Mouse (Mus musculus) megakaryocyte-erythroid progenitor cell, adult 5-6 weeks (primary cell): Measurements from ENCODE around the gene Colgalt2. TPM values are rescaled to one million over a fixed set of nuclear protein-coding genes. Genes with fewer than 3 reads are reported as not detected.

Experiments used
- ATAC-seq: replicated peaks from 2 replicates; pipeline ENCODE4 v1.8.0; 2016; ENCODE audit warnings: mild to moderate bottlenecking, inconsistent platforms; ENCODE audit not compliant: severe bottlenecking, poor library complexity, low FRiP score, low TSS enrichment
- total RNA-seq, 2 experiments: library from RNA; stranded (forward) in 1 of 2; stranded (reverse) in 1 of 2; fragments of 200-1000, 215-1000 nt in 1 of 2; fragments of >200 nt in 1 of 2; fragmentation: Nextera tagmentation in 1 of 2; gene quantifications; 2 replicates each; pipeline ENCODE4 v1.2.3; 2014 to 2017

The Colgalt2 gene
- total RNA-seq, 2 experiments from 2014 or later = not detected

- ATAC-seq = no peak
Observed at GRCm38 (mm10) chr1:152462348-152462747, 62.7 kb downstream of the Colgalt2 start.

GRCm38 (mm10) chr1:152466280-152466679 lies 66.7 kb downstream of the Colgalt2 start:
- no peak for ATAC-seq

- ATAC-seq = no peak
Observed at GRCm38 (mm10) chr1:152468443-152468842, 68.8 kb downstream of the Colgalt2 start.

GRCm38 (mm10) chr1:152476126-152476525 lies 76.5 kb downstream of the Colgalt2 start:
- no peak for ATAC-seq

- ATAC-seq = no peak
Observed at GRCm38 (mm10) chr1:152490842-152491241, 91.2 kb downstream of the Colgalt2 start.

- ATAC-seq = no peak
Observed at GRCm38 (mm10) chr1:152492258-152492657, 92.6 kb downstream of the Colgalt2 start.

- ATAC-seq = no peak
Observed at GRCm38 (mm10) chr1:152496831-152497230, 97.2 kb downstream of the Colgalt2 start.

GRCm38 (mm10) chr1:152497581-152497980 lies 98.0 kb downstream of the Colgalt2 start:
- ATAC-seq = no peak

GRCm38 (mm10) chr1:152499802-152500201 lies 100.2 kb downstream of the Colgalt2 start:
- ATAC-seq = peak; percentile 22; the same call in 1 of the 2 replicates

GRCm38 (mm10) chr1:152506175-152506574 lies 106.5 kb downstream of the Colgalt2 start:
- ATAC-seq = no peak

- ATAC-seq = no peak
Observed at GRCm38 (mm10) chr1:152506726-152507125, 107.1 kb downstream of the Colgalt2 start.

- no peak for ATAC-seq
Observed at GRCm38 (mm10) chr1:152508481-152509220, 109.0 kb downstream of the Colgalt2 start.

- ATAC-seq = peak; percentile 96
Observed at GRCm38 (mm10) chr1:152511237-152511636, 111.6 kb downstream of the Colgalt2 start.

GRCm38 (mm10) chr1:152514256-152514655 lies 114.6 kb downstream of the Colgalt2 start:
- ATAC-seq = no peak

GRCm38 (mm10) chr1:152517057-152517570 lies 117.5 kb downstream of the Colgalt2 start:
- no peak for ATAC-seq

GRCm38 (mm10) chr1:152518971-152519370 lies 119.3 kb downstream of the Colgalt2 start:
- ATAC-seq = no peak

GRCm38 (mm10) chr1:152520798-152521575 lies 121.4 kb downstream of the Colgalt2 start:
- peak; percentile 74 for ATAC-seq

GRCm38 (mm10) chr1:152522226-152522625 lies 122.6 kb downstream of the Colgalt2 start:
- ATAC-seq = no peak

GRCm38 (mm10) chr1:152523292-152523691 lies 123.7 kb downstream of the Colgalt2 start:
- ATAC-seq = no peak

- ATAC-seq = no peak
Observed at GRCm38 (mm10) chr1:152524098-152524892, 124.7 kb downstream of the Colgalt2 start.
